Mouse (Mus musculus) spleen, embryonic (tissue): ENCODE results near the gene Mapk11.

Source experiments
- CTCF ChIA-PET: fragments of 350-600 bp; sonication (Branson Sonifier 250); formaldehyde crosslinking; loops from one replicate; lab custom pipeline; 2022; lab: Charles Lee

Gene Mapk11

GRCm38 (mm10) chr15:89174889-89175339, 25.5 kb upstream of the Mapk11 start:
- CTCF ChIA-PET, result interaction anchor here (0.6 kb wide), 1 partner anchor 12 kb away, joined by 21 read pairs; no protein-coding TSS in a partner anchor

DNA sequence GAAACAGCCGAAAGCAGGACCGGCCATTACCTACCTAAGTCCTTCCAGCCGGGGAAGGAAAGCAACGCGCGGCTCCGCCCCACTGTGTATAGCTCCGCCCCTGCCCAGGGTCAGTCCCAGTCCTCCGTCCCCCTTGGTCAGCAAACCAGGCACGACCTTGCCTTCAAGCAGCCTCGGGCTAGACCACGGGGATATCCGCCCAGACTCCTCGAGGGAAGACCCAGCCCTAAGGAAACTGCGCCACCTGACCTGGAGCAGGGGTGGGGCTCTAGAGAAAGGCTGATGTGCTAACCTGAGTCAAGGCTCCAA, 24.4 kb upstream of the Mapk11 start:
- CTCF ChIA-PET, result no interaction called here

DNA sequence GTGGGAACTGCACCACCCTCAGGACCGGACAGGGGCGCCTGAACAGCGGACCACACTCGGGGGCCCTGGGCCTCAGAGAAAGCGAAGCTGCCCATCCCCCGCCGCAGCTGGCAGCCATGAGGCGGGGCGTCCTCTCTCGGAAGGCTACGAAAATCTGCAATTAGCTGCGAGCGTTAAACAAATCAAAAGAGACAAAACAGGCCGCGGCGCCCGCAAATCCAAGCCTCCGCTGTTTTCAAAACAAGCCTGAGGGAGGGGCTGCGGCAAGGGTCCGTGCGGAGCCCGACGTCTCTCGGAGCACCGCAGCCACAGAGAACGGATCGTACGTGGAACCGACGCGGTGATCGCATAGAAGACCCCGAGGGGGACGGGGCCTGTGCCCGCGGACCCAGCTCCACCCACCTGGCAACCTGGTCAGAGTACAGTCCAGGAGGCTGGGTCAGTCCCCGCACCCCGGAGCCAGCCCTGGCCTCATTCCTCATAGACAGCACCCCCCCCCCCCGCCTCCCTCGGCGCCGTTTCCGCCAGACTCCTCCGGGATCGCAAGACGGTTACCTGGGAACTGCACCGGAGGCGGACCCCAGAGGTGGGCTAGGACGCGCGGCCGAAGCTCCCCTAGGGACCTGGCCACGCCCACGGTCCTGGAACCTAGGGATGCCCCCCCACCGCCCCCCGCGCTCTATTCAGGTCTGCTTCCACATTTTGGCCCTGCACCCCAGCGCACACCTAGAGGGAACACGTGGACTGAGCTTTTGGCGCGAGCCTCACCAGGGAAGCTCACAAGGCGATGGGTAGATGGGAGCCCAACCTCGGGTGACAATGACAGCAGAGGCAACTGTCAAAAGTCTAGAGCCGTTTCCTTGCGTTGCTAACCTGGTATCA, 23.8 kb upstream of the Mapk11 start:
- CTCF ChIA-PET, result no interaction called here

- CTCF ChIA-PET, result no interaction called here
Observed at GRCm38 (mm10) chr15:89172276-89172935, 23.0 kb upstream of the Mapk11 start.

DNA sequence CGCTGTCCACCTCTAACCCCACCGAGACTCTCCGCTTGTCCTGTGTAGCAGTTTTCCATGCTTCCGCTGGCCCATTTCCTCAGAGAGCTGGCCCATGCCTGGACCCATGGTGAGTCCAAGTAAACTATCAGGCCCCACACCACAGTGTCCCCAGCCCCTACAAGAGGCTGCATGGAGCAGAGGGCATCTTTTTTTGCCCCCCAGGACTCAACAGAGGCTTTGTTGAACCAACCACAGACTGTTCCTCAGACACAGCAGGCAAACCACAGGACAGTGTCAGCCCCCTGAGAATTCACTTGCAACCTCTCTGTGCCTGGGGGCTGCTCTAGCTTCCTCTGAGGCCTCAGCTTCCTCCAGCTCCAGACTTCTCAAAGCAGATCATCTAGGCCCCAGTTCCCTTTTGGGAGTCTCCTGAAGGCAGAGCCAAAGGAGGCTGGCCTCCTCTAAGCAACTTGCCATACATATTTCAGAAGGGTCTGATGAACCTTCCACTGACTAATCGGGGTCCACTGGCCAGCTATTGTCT, 22.2 kb upstream of the Mapk11 start:
- CTCF ChIA-PET, result no interaction called here

- CTCF ChIA-PET, result no interaction called here
Observed at GRCm38 (mm10) chr15:89170102-89170501, 20.7 kb upstream of the Mapk11 start.

DNA sequence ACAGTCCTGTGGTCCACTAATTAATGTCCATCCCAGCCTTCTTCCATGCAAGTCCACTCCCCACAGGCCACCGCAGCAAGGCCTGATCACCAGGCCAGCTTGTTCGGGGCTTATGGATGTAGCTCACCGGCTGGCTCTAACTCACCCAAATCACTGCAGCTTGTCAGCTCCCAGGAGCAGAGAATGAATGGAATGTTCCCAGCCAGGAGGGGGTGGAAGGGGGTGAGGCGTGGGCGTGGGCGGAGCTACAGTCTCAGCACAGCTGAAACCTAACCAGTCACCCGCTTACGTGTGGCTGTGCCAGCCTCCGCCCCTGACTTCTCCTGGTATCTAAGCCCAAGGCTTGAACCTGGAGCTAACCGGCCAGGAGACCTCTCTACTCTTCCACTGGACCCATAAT, 20.0 kb upstream of the Mapk11 start:
- CTCF ChIA-PET, result no interaction called here

- CTCF ChIA-PET, result no interaction called here
Observed at GRCm38 (mm10) chr15:89168922-89169321, 19.5 kb upstream of the Mapk11 start.

- CTCF ChIA-PET, result no interaction called here
Observed at GRCm38 (mm10) chr15:89165478-89165877, 16.1 kb upstream of the Mapk11 start.

- CTCF ChIA-PET, result no interaction called here
Observed at GRCm38 (mm10) chr15:89161397-89161796, 12.0 kb upstream of the Mapk11 start.

- CTCF ChIA-PET, result interaction anchor here (1.5 kb wide), 1 partner anchor 12 kb away, joined by 4 read pairs; no protein-coding TSS in a partner anchor
Observed at GRCm38 (mm10) chr15:89158516-89158915, 9.1 kb upstream of the Mapk11 start.

DNA sequence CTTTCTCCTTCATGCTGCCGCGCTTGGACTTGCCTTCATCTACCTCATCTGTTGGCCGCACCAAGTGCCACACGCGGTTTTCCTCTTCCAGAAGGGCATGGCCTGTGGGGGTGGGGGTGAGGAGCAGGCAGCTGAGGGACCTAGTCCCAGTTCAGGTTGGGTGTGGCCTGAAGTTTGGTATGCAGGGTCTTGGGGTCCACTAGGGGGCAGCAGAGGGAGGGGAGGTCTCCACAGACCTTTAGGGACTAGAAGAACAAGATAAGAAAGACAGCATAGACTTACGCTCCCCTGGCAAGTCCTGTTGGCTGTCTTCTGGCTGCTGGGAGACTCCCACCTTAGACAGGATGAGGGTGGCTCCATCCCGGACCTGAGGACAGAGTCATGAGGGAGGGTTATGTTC, 8.5 kb upstream of the Mapk11 start:
- CTCF ChIA-PET, result interaction anchor here (1.5 kb wide), 1 partner anchor 12 kb away, joined by 4 read pairs; no protein-coding TSS in a partner anchor

DNA sequence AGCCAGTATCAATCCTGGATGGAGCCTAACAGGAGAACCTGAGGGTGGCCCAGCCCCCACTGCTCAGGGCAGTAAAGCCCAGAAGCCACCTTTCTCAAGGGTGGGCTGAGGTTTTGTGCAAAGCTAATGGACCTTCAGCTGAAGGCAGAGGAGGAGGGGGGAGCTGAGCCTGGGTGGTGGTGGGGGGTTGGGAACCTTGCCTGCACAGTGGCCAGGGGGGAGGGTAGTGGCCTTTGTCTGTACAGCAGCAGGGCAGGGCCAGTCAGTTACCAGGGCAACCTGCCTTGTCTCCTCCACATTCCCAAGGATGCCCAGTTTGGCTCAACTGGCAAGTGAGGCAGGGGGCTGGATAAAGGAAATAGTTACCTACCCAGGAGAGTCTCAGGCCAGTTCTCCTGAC, 2.9 kb upstream of the Mapk11 start:
- CTCF ChIA-PET, result no interaction called here

GRCm38 (mm10) chr15:89150041-89150390, 588 bp upstream of the Mapk11 start:
- CTCF ChIA-PET, result no interaction called here

GRCm38 (mm10) chr15:89148496-89149270, 745 bp downstream of the Mapk11 start:
- CTCF ChIA-PET, result interaction anchor here (0.6 kb wide), 2 partner anchors 17 to 197 kb away, joined by 3 to 4 read pairs; no protein-coding TSS in a partner anchor

DNA sequence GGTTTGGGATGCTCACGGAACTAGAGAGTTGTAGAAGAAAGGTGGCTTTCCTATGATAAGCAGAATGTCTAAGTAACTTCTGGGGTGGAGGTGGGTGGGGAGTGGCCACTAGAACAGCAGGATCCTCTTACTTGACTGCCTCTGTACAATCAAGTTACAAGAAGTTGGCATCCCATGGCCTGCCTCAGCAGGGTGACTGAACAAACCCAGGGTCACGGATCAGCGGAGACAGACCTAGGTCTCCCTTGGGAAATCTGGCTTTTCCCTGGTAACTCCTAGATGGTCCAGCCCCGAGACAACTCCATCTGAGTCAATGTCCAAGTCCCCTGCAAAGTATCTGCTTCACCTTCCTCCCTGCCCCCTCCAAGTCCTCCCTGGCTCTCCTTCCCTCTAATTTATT, 1.5 kb downstream of the Mapk11 start:
- CTCF ChIA-PET, result no interaction called here

DNA sequence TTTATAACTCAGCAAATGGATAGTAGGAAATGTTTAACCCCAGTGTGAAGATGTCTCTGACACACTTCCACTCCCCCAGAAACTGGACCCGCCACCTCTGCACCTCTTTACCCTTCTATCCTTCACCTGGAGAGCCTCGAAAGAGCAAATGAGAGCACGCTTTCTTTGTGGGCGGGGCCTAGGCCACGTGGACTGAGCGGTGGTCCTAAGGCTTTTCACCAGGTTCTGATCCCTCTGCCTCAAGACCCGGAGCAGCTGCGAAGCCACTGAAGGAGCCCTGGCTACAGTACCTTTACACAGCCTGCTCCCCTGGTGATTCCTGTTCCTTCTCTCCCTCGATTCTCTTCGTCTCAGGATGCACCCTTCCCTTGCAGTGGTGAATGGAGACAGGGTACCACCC, 2.0 kb downstream of the Mapk11 start:
- CTCF ChIA-PET, result no interaction called here

GRCm38 (mm10) chr15:89147024-89147423, 2.4 kb downstream of the Mapk11 start:
- CTCF ChIA-PET, result interaction anchor here (1.3 to 2.6 kb wide), 2 partner anchors 11 to 19 kb away, joined by 4 to 15 read pairs; partner anchors contain the start of gene Hdac10

GRCm38 (mm10) chr15:89146537-89146936, 2.9 kb downstream of the Mapk11 start:
- CTCF ChIA-PET, result interaction anchor here (0.6 to 2.6 kb wide), 4 partner anchors 12 to 175 kb away, joined by 3 to 15 read pairs (median 4); partner anchors contain the start of gene Hdac10

- CTCF ChIA-PET, result interaction anchor here (0.6 to 2.6 kb wide), 4 partner anchors 12 to 176 kb away, joined by 3 to 15 read pairs (median 4); partner anchors contain the start of gene Hdac10
Observed at GRCm38 (mm10) chr15:89145813-89146350, 3.5 kb downstream of the Mapk11 start.

DNA sequence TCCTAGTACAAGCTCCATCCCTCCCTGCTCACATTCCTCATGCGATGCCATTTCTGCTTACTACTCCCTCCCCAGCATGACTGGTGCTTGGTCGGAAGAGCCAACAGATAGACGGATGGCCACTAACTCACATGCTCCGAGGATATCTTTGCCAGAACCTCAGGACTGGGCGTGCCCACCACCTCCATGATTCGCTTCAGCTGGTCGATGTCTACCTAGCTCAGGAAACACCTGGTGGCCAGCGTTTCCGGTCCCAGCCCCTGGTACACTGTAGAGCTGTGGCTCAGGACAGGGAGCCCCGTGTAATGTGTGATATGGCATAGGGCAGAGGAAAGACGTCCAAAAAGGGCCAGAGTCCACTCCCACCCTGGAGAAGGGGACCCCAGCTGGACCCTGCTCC, 4.5 kb downstream of the Mapk11 start:
- CTCF ChIA-PET, result interaction anchor here (2.6 kb wide), 1 partner anchor 16 kb away, joined by 15 read pairs; the partner anchor contains the start of gene Hdac10
